Mouse (Mus musculus) heart, embryonic 10.5 days (tissue): ENCODE results near the gene Gm136. TPM values are rescaled to one million over a fixed set of nuclear protein-coding genes. Genes with fewer than 3 reads are reported as not detected.

Experiments
- DNase-seq: peaks from one replicate; pipeline ENCODE4 v3.0.0-alpha.2; 2017; ENCODE audit warnings: low spot score
- H3K27ac ChIP-seq: fragments of 300-500 bp; sonication (generic); 2 replicates; pipeline ENCODE4 v1.5.1; 2016; ENCODE audit warnings: mild to moderate bottlenecking
- H3K27me3 ChIP-seq: fragments of 300-500 bp; sonication (generic); 2 replicates; pipeline ENCODE4 v1.6.1; 2016; ENCODE audit warnings: mild to moderate bottlenecking; ENCODE audit not compliant: poor library complexity, insufficient read depth, severe bottlenecking
- H3K36me3 ChIP-seq: fragments of 300-500 bp; sonication (generic); 2 replicates; pipeline ENCODE4 v1.6.1; 2016; ENCODE audit warnings: mild to moderate bottlenecking, moderate library complexity
- H3K4me1 ChIP-seq: fragments of 300-500 bp; sonication (generic); 2 replicates; pipeline ENCODE4 v1.6.1; 2016; ENCODE audit warnings: mild to moderate bottlenecking
- H3K4me3 ChIP-seq: fragments of 300-500 bp; sonication (generic); 2 replicates; pipeline ENCODE4 v1.5.1; 2016; ENCODE audit warnings: mild to moderate bottlenecking, moderate library complexity
- H3K9me3 ChIP-seq: fragments of 300-500 bp; sonication (generic); 2 replicates; pipeline ENCODE4 v1.6.1; 2016; ENCODE audit warnings: mild to moderate bottlenecking, moderate library complexity
- WGBS: fragments of 180-500 bp; shearing (Covaris S2); methylation state at CpG from one replicate; pipeline ENCODE4 v1.1.7; 2016; 5-methylcytosine and 5-hydroxymethylcytosine counted together
- polyA plus RNA-seq: library from polyadenylated mRNA; unstranded; fragments of >200 nt; fragmentation: Nextera tagmentation; extraction: Ambion mirVana; gene quantifications from 2 replicates; pipeline ENCODE4 v1.2.1, GENCODE M21; 2016

Gene Gm136
- polyA plus RNA-seq, 1 experiment from 2014 or later, result not detected

GRCm38 (mm10) chr4:34701528-34701927 lies 54.5 kb downstream of the Gm136 start:
- Histone ChIP-seq H3K36me3 (no peaks in the 10 kb centered on the region), H3K27me3 (no peaks in the 10 kb centered on the region), H3K9me3 (no peaks in the 10 kb centered on the region), H3K4me3 (no peak overlapping the region), H3K4me1 (no peaks in the 10 kb centered on the region), H3K27ac (no peak overlapping the region)
- 58% methylated on average over 5 of the region's 5 CpGs for WGBS
- DNase-seq, result peak; percentile 79

Other genes with a start within 250 kb of the Gm136 start
- 45.2 and 68.4 TPM in 2 replicates for gene Akirin2, start 205.3 kb downstream of the Gm136 start, polyA plus RNA-seq
- gene Orc3, start 141.3 kb downstream of the Gm136 start, polyA plus RNA-seq, result 84.3 and 85.2 TPM in 2 replicates
- 63.1 and 68.0 TPM in 2 replicates for gene Rars2, start 141.3 kb downstream of the Gm136 start, polyA plus RNA-seq
- 53.0 and 58.0 TPM in 2 replicates for gene Slc35a1, start 68.8 kb downstream of the Gm136 start, polyA plus RNA-seq
- 0.05 TPM in 1 of 2 replicates, not detected in the other for gene Cfap206, start 26.1 kb downstream of the Gm136 start, polyA plus RNA-seq
- gene Smim8, start 22.2 kb upstream of the Gm136 start, polyA plus RNA-seq, result 39.0 and 47.7 TPM in 2 replicates
- 16.1 and 17.6 TPM in 2 replicates for gene Zfp292, start 126.7 kb upstream of the Gm136 start, polyA plus RNA-seq
- gene Cga, start 137.5 kb upstream of the Gm136 start, polyA plus RNA-seq, result not detected in 2 replicates